Mouse (Mus musculus) megakaryocyte-erythroid progenitor cell, adult 5-6 weeks (primary cell): Measurements from ENCODE around the gene Tbc1d1. TPM values are rescaled to one million over a fixed set of nuclear protein-coding genes. Genes with fewer than 3 reads are reported as not detected.

Source experiments
- ATAC-seq: replicated peaks from 2 replicates; pipeline ENCODE4 v1.8.0; 2016; ENCODE audit warnings: mild to moderate bottlenecking, inconsistent platforms; ENCODE audit not compliant: severe bottlenecking, poor library complexity, low FRiP score, low TSS enrichment
- total RNA-seq, 2 experiments: library from RNA; stranded (forward) in 1 of 2; stranded (reverse) in 1 of 2; fragments of 200-1000, 215-1000 nt in 1 of 2; fragments of >200 nt in 1 of 2; fragmentation: Nextera tagmentation in 1 of 2; gene quantifications; 2 replicates each; pipeline ENCODE4 v1.2.3; 2014 to 2017

Gene Tbc1d1
- total RNA-seq, 2 experiments from 2014 or later: 6.7 to 15.9 TPM

GRCm38 (mm10) chr5:64291657-64292056 is 135.6 kb downstream of the Tbc1d1 start:
- ATAC-seq: no peak

GRCm38 (mm10) chr5:64295621-64296020 is 139.5 kb downstream of the Tbc1d1 start:
- no peak for ATAC-seq

- no peak for ATAC-seq
Observed at GRCm38 (mm10) chr5:64296328-64296727, 140.2 kb downstream of the Tbc1d1 start.

- no peak for ATAC-seq
Observed at GRCm38 (mm10) chr5:64297100-64297499, 141.0 kb downstream of the Tbc1d1 start.

GRCm38 (mm10) chr5:64298331-64299036 is 142.4 kb downstream of the Tbc1d1 start:
- ATAC-seq: no peak

- ATAC-seq: no peak
Observed at GRCm38 (mm10) chr5:64299508-64300324, 143.6 kb downstream of the Tbc1d1 start.

GRCm38 (mm10) chr5:64301246-64301645 is 145.1 kb downstream of the Tbc1d1 start:
- no peak for ATAC-seq

GRCm38 (mm10) chr5:64307289-64307688 is 151.2 kb downstream of the Tbc1d1 start:
- ATAC-seq: no peak

- no peak for ATAC-seq
Observed at GRCm38 (mm10) chr5:64312295-64312694, 156.2 kb downstream of the Tbc1d1 start.

- no peak for ATAC-seq
Observed at GRCm38 (mm10) chr5:64313481-64313880, 157.4 kb downstream of the Tbc1d1 start.

GRCm38 (mm10) chr5:64314288-64315052 is 158.4 kb downstream of the Tbc1d1 start:
- ATAC-seq: no peak

- ATAC-seq: no peak
Observed at GRCm38 (mm10) chr5:64315088-64315487, 159.0 kb downstream of the Tbc1d1 start.

GRCm38 (mm10) chr5:64323286-64323685 is 167.2 kb downstream of the Tbc1d1 start:
- no peak for ATAC-seq

- ATAC-seq: no peak
Observed at GRCm38 (mm10) chr5:64324353-64324752, 168.2 kb downstream of the Tbc1d1 start.

- ATAC-seq: no peak
Observed at GRCm38 (mm10) chr5:64324920-64325319, 168.8 kb downstream of the Tbc1d1 start.

- ATAC-seq: no peak
Observed at GRCm38 (mm10) chr5:64325741-64326355, 169.7 kb downstream of the Tbc1d1 start.

GRCm38 (mm10) chr5:64326427-64327181 is 170.5 kb downstream of the Tbc1d1 start:
- no peak for ATAC-seq

GRCm38 (mm10) chr5:64327212-64327902 is 171.3 kb downstream of the Tbc1d1 start:
- ATAC-seq: no peak
